Mouse (Mus musculus) bone marrow, adult 2 months (tissue): Measurements from ENCODE around the gene 3110018I06Rik.

Experiments
- CTCF ChIP-seq: fragments of 200-500 bp; IDR thresholded peaks from 2 replicates; pipeline ENCODE4 v1.5.1; 2011; ENCODE audit warnings: low read length, control low read depth; ENCODE audit not compliant: control insufficient read depth, insufficient read depth
- POLR2A ChIP-seq: fragments of 200-500 bp; IDR thresholded peaks from 2 replicates; pipeline ENCODE4 v1.6.1; 2011; ENCODE audit warnings: low read depth, mild to moderate bottlenecking, control low read depth, low read length, borderline replicate concordance; ENCODE audit not compliant: control insufficient read depth

DNA sequence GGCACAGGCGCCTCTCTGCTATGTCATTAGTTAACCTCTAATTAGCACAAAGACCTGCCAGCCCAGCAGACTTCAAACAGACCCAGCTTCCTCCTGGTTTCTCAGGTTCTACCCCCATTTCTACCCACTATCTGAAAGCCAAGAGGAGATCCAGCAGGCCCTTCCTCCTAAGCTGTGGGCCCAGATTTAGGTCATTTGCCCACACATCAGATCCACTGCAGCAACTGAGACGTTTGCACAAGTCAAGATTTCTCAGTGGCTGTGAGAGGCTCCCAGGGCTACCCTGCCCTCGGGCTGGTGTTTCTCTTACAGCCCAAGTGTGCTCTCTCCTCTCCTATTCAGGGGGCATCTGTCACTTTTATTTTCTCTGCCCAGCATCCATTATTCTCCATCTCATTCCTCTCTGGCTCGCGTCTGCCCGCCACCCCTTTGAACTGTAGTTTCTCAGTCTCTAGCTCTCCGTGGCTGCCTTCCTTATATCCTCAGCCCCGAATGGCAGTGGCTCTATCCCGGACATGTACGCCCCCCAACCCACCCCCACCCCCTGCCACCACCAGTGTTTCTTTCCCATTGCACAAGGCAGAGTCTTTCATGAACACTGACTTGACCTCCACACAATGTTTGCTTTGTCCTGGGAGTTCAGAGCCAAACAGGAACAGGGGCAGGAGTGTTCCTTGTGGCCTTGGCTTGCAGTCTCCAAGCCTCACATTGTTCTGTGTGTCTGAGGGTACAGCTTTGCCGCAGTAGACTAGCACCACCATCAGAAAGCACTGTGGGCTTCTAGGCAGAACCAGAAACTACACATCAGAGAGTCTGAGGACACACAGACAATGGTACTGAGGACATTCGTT, 11.8 kb upstream of the 3110018I06Rik start:
- TF ChIP-seq CTCF = no peak
- TF ChIP-seq POLR2A = no peak
